Mouse (Mus musculus) CH12.LX (cell line): ENCODE measurements around the gene Pcdh9.

ENCODE experiments used
- CTCF ChIP-seq, 2 experiments: IDR thresholded peaks in 1 of 2; conservative IDR thresholded peaks in 1 of 2; 2 replicates each; pipeline ENCODE4 v1.5.1; 2011 to 2012; ENCODE audit warnings: low read depth in 2 of 2, low read length in 2 of 2, improper control_type of control experiment in 1 of 2, inconsistent platforms in 1 of 2, mild to moderate bottlenecking in 1 of 2, moderate library complexity in 1 of 2
- EP300 ChIP-seq: IDR thresholded peaks from 2 replicates; pipeline ENCODE4 v1.6.1; 2011; ENCODE audit warnings: low read length, improper control_type of control experiment
- ETS1 ChIP-seq: conservative IDR thresholded peaks from 2 replicates; pipeline ENCODE4 v1.6.1; 2012; ENCODE audit warnings: low read depth, mild to moderate bottlenecking, inconsistent platforms, low read length, improper control_type of control experiment, moderate library complexity
- MAX ChIP-seq: IDR thresholded peaks from 2 replicates; pipeline ENCODE4 v1.6.1; 2011; ENCODE audit warnings: low read length, improper control_type of control experiment
- MAZ ChIP-seq: IDR thresholded peaks from 2 replicates; pipeline ENCODE4 v1.6.1; 2012; ENCODE audit warnings: low read depth, mild to moderate bottlenecking, inconsistent platforms, low read length, improper control_type of control experiment, moderate library complexity
- POLR2AphosphoS2 ChIP-seq: IDR thresholded peaks from 2 replicates; pipeline ENCODE4 v1.6.1; 2011; ENCODE audit warnings: low read depth, low read length, improper control_type of control experiment
- ZC3H11A ChIP-seq: IDR thresholded peaks from 2 replicates; pipeline ENCODE4 v1.6.1; 2012; ENCODE audit warnings: low read depth, mild to moderate bottlenecking, inconsistent platforms, low read length, improper control_type of control experiment
- ZNF384 ChIP-seq: IDR thresholded peaks from 2 replicates; pipeline ENCODE4 v1.6.1; 2012; ENCODE audit warnings: low read depth, low read length, improper control_type of control experiment, inconsistent platforms

DNA sequence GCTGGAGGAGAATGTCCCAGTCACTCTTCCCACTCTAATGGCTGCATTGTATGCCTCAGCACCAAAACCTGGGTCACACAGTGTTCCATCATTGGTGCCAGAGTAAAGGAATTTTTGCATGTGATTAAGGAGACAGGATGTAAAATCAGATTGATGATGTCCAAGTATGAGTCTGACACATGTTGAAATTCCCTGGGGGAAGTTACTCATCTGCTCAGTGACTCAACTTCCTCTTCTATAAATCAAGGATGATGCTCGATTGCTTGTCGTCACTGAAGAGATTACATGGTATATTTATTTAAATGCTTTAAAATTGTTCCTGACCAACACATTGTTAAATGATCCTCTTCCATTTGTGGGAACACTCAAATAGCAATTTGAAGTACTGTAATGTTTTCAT is 690.7 kb downstream of the Pcdh9 start:
- TF ChIP-seq ZC3H11A, result no peak
- no peak for TF ChIP-seq CTCF (conservative IDR thresholded peaks at IDR 0.05 in 1 of 2, IDR thresholded peaks at IDR 0.05 in 1 of 2; ENCODE audit: low read depth in 2 of 2, low read length in 2 of 2)
- no peak for TF ChIP-seq MAX
- no peak for TF ChIP-seq EP300
- TF ChIP-seq MAZ, result no peak
- no peak for TF ChIP-seq ZNF384
- no peak for TF ChIP-seq POLR2AphosphoS2
- no peak for TF ChIP-seq ETS1
